Mouse (Mus musculus) midbrain, embryonic 10.5 days (tissue): ENCODE measurements around the gene Clec9a. TPM values are rescaled to one million over a fixed set of nuclear protein-coding genes. Genes with fewer than 3 reads are reported as not detected.

Experiments
- DNase-seq: peaks from one replicate; pipeline ENCODE4 v3.0.0-alpha.2; 2017; ENCODE audit warnings: low spot score
- H3K27ac ChIP-seq: fragments of 300-500 bp; sonication (generic); replicated peaks from 2 replicates; pipeline ENCODE4 v1.5.1; 2016; ENCODE audit warnings: mild to moderate bottlenecking
- H3K27me3 ChIP-seq: fragments of 300-500 bp; sonication (generic); 2 replicates; pipeline ENCODE4 v1.6.1; 2016; ENCODE audit warnings: low read depth, mild to moderate bottlenecking; ENCODE audit not compliant: poor library complexity, severe bottlenecking
- H3K36me3 ChIP-seq: fragments of 300-500 bp; sonication (generic); 2 replicates; pipeline ENCODE4 v1.6.1; 2016; ENCODE audit warnings: mild to moderate bottlenecking, moderate library complexity
- H3K4me1 ChIP-seq: fragments of 300-500 bp; sonication (generic); 2 replicates; pipeline ENCODE4 v1.6.1; 2016
- H3K4me3 ChIP-seq: fragments of 300-500 bp; sonication (generic); 2 replicates; pipeline ENCODE4 v1.5.1; 2016; ENCODE audit warnings: mild to moderate bottlenecking, moderate library complexity
- H3K9me3 ChIP-seq: fragments of 300-500 bp; sonication (generic); replicated peaks from 2 replicates; pipeline ENCODE4 v1.6.1; 2016; ENCODE audit warnings: mild to moderate bottlenecking
- WGBS: fragments of 180-500 bp; shearing (Covaris S2); methylation state at CpG from one replicate; pipeline ENCODE4 v1.1.7; 2016; 5-methylcytosine and 5-hydroxymethylcytosine counted together
- polyA plus RNA-seq: library from polyadenylated mRNA; unstranded; fragments of >200 nt; fragmentation: Nextera tagmentation; extraction: Ambion mirVana; gene quantifications from 2 replicates; pipeline ENCODE4 v1.2.1, GENCODE M21; 2016

The Clec9a gene
- polyA plus RNA-seq, 1 experiment from 2014 or later = 0.21 TPM

- 84% methylated on average over 8 of the region's 8 CpGs for WGBS
- no peak for DNase-seq
- Histone ChIP-seq H3K9me3 (no peaks in the 10 kb centered on the region), H3K27ac (no peak within 1 kb of the TSS), H3K4me1 (no peaks in the 10 kb centered on the region), H3K4me3 (no peak within 1 kb of the TSS), H3K36me3 (no peaks in the 10 kb centered on the region), H3K27me3 (no peaks in the 10 kb centered on the region)
Measured at GRCm38 (mm10) chr6:129396997-129397396, 11.7 kb upstream of the Clec9a start, which contains the start of gene Clec1b. TSS of gene Clec1b (plus strand) at chr6:129397297.

- no peaks in the 10 kb centered on the region for H3K9me3 ChIP-seq
- WGBS = 77% methylated on average over 6 of the region's 6 CpGs
- H3K27ac ChIP-seq = no peak overlapping the region
- H3K4me3 ChIP-seq = no peak overlapping the region
- H3K4me1 ChIP-seq = peaks cover 4% of the 10 kb centered on the region; the same call in 1 of the 2 replicates
- H3K36me3 ChIP-seq = no peaks in the 10 kb centered on the region
- no peak for DNase-seq
- H3K27me3 ChIP-seq = no peaks in the 10 kb centered on the region
Measured at GRCm38 (mm10) chr6:129399945-129400344, 8.7 kb upstream of the Clec9a start.

GRCm38 (mm10) chr6:129402404-129402803 lies 6.3 kb upstream of the Clec9a start:
- no peak overlapping the region for H3K4me3 ChIP-seq
- no peaks in the 10 kb centered on the region for H3K27me3 ChIP-seq
- H3K27ac ChIP-seq = no peak overlapping the region
- no peaks in the 10 kb centered on the region for H3K9me3 ChIP-seq
- peaks cover 4% of the 10 kb centered on the region; the same call in 1 of the 2 replicates for H3K4me1 ChIP-seq
- no peak for DNase-seq
- 85% methylated on average over 2 of the region's 2 CpGs for WGBS
- H3K36me3 ChIP-seq = no peaks in the 10 kb centered on the region

- DNase-seq = no peak
- 66% methylated on average over 6 of the region's 6 CpGs for WGBS
Measured at GRCm38 (mm10) chr6:129403391-129403790, 5.3 kb upstream of the Clec9a start.

GRCm38 (mm10) chr6:129405999-129406398 lies 2.7 kb upstream of the Clec9a start:
- DNase-seq = no peak
- H3K27ac ChIP-seq = no peak overlapping the region
- H3K27me3 ChIP-seq = no peaks in the 10 kb centered on the region
- H3K4me1 ChIP-seq = peaks cover 4% of the 10 kb centered on the region; the same call in 1 of the 2 replicates
- no peak overlapping the region for H3K4me3 ChIP-seq
- H3K9me3 ChIP-seq = no peaks in the 10 kb centered on the region
- H3K36me3 ChIP-seq = no peaks in the 10 kb centered on the region

More at GRCm38 (mm10) chr6:129403391-129403790, 5.3 kb upstream of the Clec9a start:
- Histone ChIP-seq H3K36me3 (no peaks in the 10 kb centered on the region), H3K9me3 (no peaks in the 10 kb centered on the region), H3K27me3 (no peaks in the 10 kb centered on the region), H3K4me1 (peaks cover 4% of the 10 kb centered on the region; the same call in 1 of the 2 replicates), H3K4me3 (no peak overlapping the region), H3K27ac (no peak overlapping the region)

GRCm38 (mm10) chr6:129407324-129407723 lies 1.3 kb upstream of the Clec9a start:
- no peak for DNase-seq
- 57% methylated on average over 2 of the region's 2 CpGs for WGBS
- Histone ChIP-seq H3K36me3 (no peaks in the 10 kb centered on the region), H3K27ac (no peak overlapping the region), H3K4me3 (no peak overlapping the region), H3K4me1 (peaks cover 4% of the 10 kb centered on the region; the same call in 1 of the 2 replicates), H3K9me3 (no peaks in the 10 kb centered on the region), H3K27me3 (no peaks in the 10 kb centered on the region)

GRCm38 (mm10) chr6:129414177-129414576 lies 5.5 kb downstream of the Clec9a start:
- H3K27me3 ChIP-seq = no peaks in the 10 kb centered on the region
- WGBS = 84% methylated on average over 1 of the region's 1 CpGs

GRCm38 (mm10) chr6:129422311-129422710 lies 13.6 kb downstream of the Clec9a start:
- H3K9me3 ChIP-seq = no peaks in the 10 kb centered on the region
- H3K4me3 ChIP-seq = no peak overlapping the region
- H3K36me3 ChIP-seq = no peaks in the 10 kb centered on the region
- 89% methylated on average over 3 of the region's 3 CpGs for WGBS
- no peaks in the 10 kb centered on the region for H3K4me1 ChIP-seq
- no peaks in the 10 kb centered on the region for H3K27me3 ChIP-seq
- no peak for DNase-seq
- no peak overlapping the region for H3K27ac ChIP-seq

More at GRCm38 (mm10) chr6:129414177-129414576, 5.5 kb downstream of the Clec9a start:
- Histone ChIP-seq H3K36me3 (no peaks in the 10 kb centered on the region), H3K27ac (no peak overlapping the region), H3K4me3 (no peak overlapping the region), H3K9me3 (no peaks in the 10 kb centered on the region), H3K4me1 (no peaks in the 10 kb centered on the region)
- no peak for DNase-seq

GRCm38 (mm10) chr6:129423040-129423733 lies 14.5 kb downstream of the Clec9a start:
- Histone ChIP-seq H3K4me1 (no peaks in the 10 kb centered on the region), H3K36me3 (no peaks in the 10 kb centered on the region), H3K9me3 (no peaks in the 10 kb centered on the region), H3K27me3 (no peaks in the 10 kb centered on the region), H3K27ac (no peak overlapping the region), H3K4me3 (no peak overlapping the region)
- WGBS = 81% methylated on average over 4 of the region's 4 CpGs
- no peak for DNase-seq

- 10% methylated on average over 1 of the region's 1 CpGs for WGBS
- no peaks in the 10 kb centered on the region for H3K9me3 ChIP-seq
- no peaks in the 10 kb centered on the region for H3K4me1 ChIP-seq
- H3K36me3 ChIP-seq = no peaks in the 10 kb centered on the region
- H3K4me3 ChIP-seq = no peak overlapping the region
- H3K27ac ChIP-seq = no peak overlapping the region
- no peaks in the 10 kb centered on the region for H3K27me3 ChIP-seq
- peak; percentile 72 for DNase-seq
Measured at GRCm38 (mm10) chr6:129423734-129424072, 15.0 kb downstream of the Clec9a start.

- H3K4me3 ChIP-seq = no peak overlapping the region
- no peaks in the 10 kb centered on the region for H3K36me3 ChIP-seq
- no peaks in the 10 kb centered on the region for H3K27me3 ChIP-seq
- DNase-seq = no peak
- no peak overlapping the region for H3K27ac ChIP-seq
- 72% methylated on average over 5 of the region's 5 CpGs for whole genome bisulfite sequencing
- no peaks in the 10 kb centered on the region for H3K4me1 ChIP-seq
- H3K9me3 ChIP-seq = no peaks in the 10 kb centered on the region
Measured at GRCm38 (mm10) chr6:129425217-129425616, 16.6 kb downstream of the Clec9a start.

- WGBS = 49% methylated on average over 5 of the region's 5 CpGs
- H3K4me3 ChIP-seq = no peak overlapping the region
- no peaks in the 10 kb centered on the region for H3K4me1 ChIP-seq
- DNase-seq = no peak
- H3K27me3 ChIP-seq = no peaks in the 10 kb centered on the region
- no peaks in the 10 kb centered on the region for H3K36me3 ChIP-seq
- no peak overlapping the region for H3K27ac ChIP-seq
- no peaks in the 10 kb centered on the region for H3K9me3 ChIP-seq
Measured at GRCm38 (mm10) chr6:129425812-129426211, 17.1 kb downstream of the Clec9a start.

GRCm38 (mm10) chr6:129427281-129427680 lies 18.6 kb downstream of the Clec9a start:
- no peak for DNase-seq
- WGBS = 83% methylated on average over 4 of the region's 4 CpGs
- Histone ChIP-seq H3K36me3 (no peaks in the 10 kb centered on the region), H3K27ac (no peak overlapping the region), H3K9me3 (no peaks in the 10 kb centered on the region), H3K27me3 (no peaks in the 10 kb centered on the region), H3K4me3 (no peak overlapping the region), H3K4me1 (no peaks in the 10 kb centered on the region)
